Mouse (Mus musculus): ENCODE measurements around the gene Kcnj12. TPM values are rescaled to one million over a fixed set of nuclear protein-coding genes. Genes with fewer than 3 reads are reported as not detected.

Kcnj12 gene
- polyA plus RNA-seq, 1 experiment from 2014 or later, result 0.76 TPM

DNA sequence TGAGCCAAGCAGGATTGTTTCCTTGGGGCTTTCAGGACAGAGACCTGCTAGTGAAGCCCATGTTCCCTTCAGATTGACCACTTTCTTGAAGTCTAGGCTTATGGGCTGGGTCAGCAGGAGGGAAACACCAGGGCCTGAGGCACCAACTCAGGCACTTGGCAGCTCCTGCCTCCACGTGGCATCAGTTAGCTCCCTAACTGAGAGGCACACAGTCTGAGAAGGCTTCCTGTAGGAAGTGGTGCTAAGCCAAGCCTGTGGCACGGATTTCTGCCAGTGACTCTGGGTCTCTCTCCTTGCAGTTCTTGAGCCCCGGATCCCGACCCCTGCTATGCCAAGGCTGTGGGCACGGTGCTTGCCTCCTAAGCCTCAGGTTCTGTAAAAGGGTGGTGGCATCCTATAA is 22.4 kb downstream of the Kcnj12 start:
- H3K9me3 ChIP-seq (ENCODE audit: control insufficient read depth), result no peaks in the 10 kb centered on the region
- H3K4me3 ChIP-seq (ENCODE audit: low read depth, low read length), result no peak overlapping the region
- H3K27me3 ChIP-seq (replicated peaks; ENCODE audit: control insufficient read depth, insufficient read depth, low read length), result no peaks in the 10 kb centered on the region
- H3K9ac ChIP-seq (ENCODE audit: low read depth, low read length), result no peak overlapping the region
- H3K36me3 ChIP-seq (ENCODE audit: control insufficient read depth, insufficient read depth), result no peaks in the 10 kb centered on the region
- 0 out of 2 replicates have a peak, but pooled peaks cover 7% of the 10 kb centered on the region for H3K4me1 ChIP-seq (replicated peaks; ENCODE audit: control insufficient read depth, insufficient read depth, low read length)
- ATAC-seq, result no peak
- H3K4me2 ChIP-seq (replicated peaks; ENCODE audit: low read depth), result no peak overlapping the region
- 83% methylated on average over 5 of the region's 5 CpGs for WGBS
- H3K27ac ChIP-seq (ENCODE audit: low read depth, low read length), result no peak overlapping the region
- TF ChIP-seq CTCF (IDR thresholded peaks at IDR 0.05; ENCODE audit: low read depth), result no peak

GRCm38 (mm10) chr11:61047441-61047840 is 25.1 kb downstream of the Kcnj12 start:
- Histone ChIP-seq H3K36me3 (ENCODE audit: control insufficient read depth, insufficient read depth) (no peaks in the 10 kb centered on the region), H3K9me3 (ENCODE audit: control insufficient read depth) (no peaks in the 10 kb centered on the region), H3K4me3 (ENCODE audit: low read depth, low read length) (no peak overlapping the region), H3K9ac (ENCODE audit: low read depth, low read length) (no peak overlapping the region), H3K4me1 (replicated peaks; ENCODE audit: control insufficient read depth, insufficient read depth, low read length) (0 out of 2 replicates have a peak, but pooled peaks cover 5% of the 10 kb centered on the region), H3K27me3 (replicated peaks; ENCODE audit: control insufficient read depth, insufficient read depth, low read length) (no peaks in the 10 kb centered on the region), H3K27ac (ENCODE audit: low read depth, low read length) (no peak overlapping the region), H3K4me2 (replicated peaks; ENCODE audit: low read depth) (no peak overlapping the region)
- no peak for TF ChIP-seq CTCF (IDR thresholded peaks at IDR 0.05; ENCODE audit: low read depth)
- ATAC-seq, result no peak
- WGBS, result 79% methylated on average over 5 of the region's 5 CpGs

GRCm38 (mm10) chr11:61051151-61051550 is 28.8 kb downstream of the Kcnj12 start:
- no peak overlapping the region for H3K9ac ChIP-seq (ENCODE audit: low read depth, low read length)
- no peaks in the 10 kb centered on the region for H3K9me3 ChIP-seq (ENCODE audit: control insufficient read depth)
- H3K27me3 ChIP-seq (replicated peaks; ENCODE audit: control insufficient read depth, insufficient read depth, low read length), result no peaks in the 10 kb centered on the region
- no peak for ATAC-seq
- 41% methylated on average over 8 of the region's 8 CpGs for WGBS
- H3K4me2 ChIP-seq (replicated peaks; ENCODE audit: low read depth), result no peak overlapping the region
- TF ChIP-seq CTCF (IDR thresholded peaks at IDR 0.05; ENCODE audit: low read depth), result no peak
- H3K4me3 ChIP-seq (ENCODE audit: low read depth, low read length), result no peak overlapping the region
- no peaks in the 10 kb centered on the region for H3K4me1 ChIP-seq (replicated peaks; ENCODE audit: control insufficient read depth, insufficient read depth, low read length)
- no peaks in the 10 kb centered on the region for H3K36me3 ChIP-seq (ENCODE audit: control insufficient read depth, insufficient read depth)
- no peak overlapping the region for H3K27ac ChIP-seq (ENCODE audit: low read depth, low read length)

- ATAC-seq, result no peak
- 76% methylated on average over 5 of the region's 5 CpGs for WGBS
- no peak overlapping the region for H3K4me2 ChIP-seq (replicated peaks; ENCODE audit: low read depth)
Observed at GRCm38 (mm10) chr11:61056871-61057270, 34.5 kb downstream of the Kcnj12 start.

GRCm38 (mm10) chr11:61059691-61060457 is 37.5 kb downstream of the Kcnj12 start:
- Histone ChIP-seq H3K27me3 (replicated peaks; ENCODE audit: control insufficient read depth, insufficient read depth, low read length) (no peaks in the 10 kb centered on the region), H3K4me2 (replicated peaks; ENCODE audit: low read depth) (no peak overlapping the region), H3K4me3 (ENCODE audit: low read depth, low read length) (no peak overlapping the region), H3K27ac (ENCODE audit: low read depth, low read length) (no peak overlapping the region), H3K9ac (ENCODE audit: low read depth, low read length) (no peak overlapping the region), H3K36me3 (ENCODE audit: control insufficient read depth, insufficient read depth) (no peaks in the 10 kb centered on the region), H3K4me1 (replicated peaks; ENCODE audit: control insufficient read depth, insufficient read depth, low read length) (0 out of 2 replicates have a peak, but pooled peaks cover 3% of the 10 kb centered on the region), H3K9me3 (ENCODE audit: control insufficient read depth) (no peaks in the 10 kb centered on the region)
- TF ChIP-seq CTCF (IDR thresholded peaks at IDR 0.05; ENCODE audit: low read depth), result no peak
- 64% methylated on average over 10 of the region's 10 CpGs for WGBS
- ATAC-seq, result no peak

More at GRCm38 (mm10) chr11:61056871-61057270, 34.5 kb downstream of the Kcnj12 start:
- 0 out of 2 replicates have a peak, but pooled peaks cover 3% of the 10 kb centered on the region for H3K4me1 ChIP-seq (replicated peaks; ENCODE audit: control insufficient read depth, insufficient read depth, low read length)
- no peaks in the 10 kb centered on the region for H3K27me3 ChIP-seq (replicated peaks; ENCODE audit: control insufficient read depth, insufficient read depth, low read length)
- H3K9ac ChIP-seq (ENCODE audit: low read depth, low read length), result no peak overlapping the region
- no peaks in the 10 kb centered on the region for H3K36me3 ChIP-seq (ENCODE audit: control insufficient read depth, insufficient read depth)
- H3K4me3 ChIP-seq (ENCODE audit: low read depth, low read length), result no peak overlapping the region
- no peak for TF ChIP-seq CTCF (IDR thresholded peaks at IDR 0.05; ENCODE audit: low read depth)
- no peak overlapping the region for H3K27ac ChIP-seq (ENCODE audit: low read depth, low read length)
- H3K9me3 ChIP-seq (ENCODE audit: control insufficient read depth), result no peaks in the 10 kb centered on the region

DNA sequence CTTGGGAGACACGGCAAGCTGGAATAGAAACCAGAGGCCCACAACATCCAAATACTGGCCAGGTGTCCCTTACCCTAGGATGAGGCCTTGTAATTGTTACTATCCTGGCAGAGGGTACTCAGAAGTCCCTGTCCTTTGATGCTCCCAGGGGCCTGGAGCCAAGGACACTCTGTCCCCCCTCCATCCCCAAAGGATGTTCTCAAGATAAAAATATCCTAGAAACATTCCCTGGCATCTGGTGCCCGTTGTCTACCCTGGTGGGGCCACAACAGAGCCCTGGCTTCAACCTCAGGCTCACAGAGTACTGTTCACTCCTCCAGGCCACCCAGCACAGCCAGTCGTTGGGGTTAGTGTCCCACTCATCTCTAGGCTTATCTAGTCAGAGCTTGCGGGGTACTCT is 38.3 kb downstream of the Kcnj12 start:
- 78% methylated on average over 4 of the region's 4 CpGs for WGBS
- Histone ChIP-seq H3K9me3 (ENCODE audit: control insufficient read depth) (no peaks in the 10 kb centered on the region), H3K27ac (ENCODE audit: low read depth, low read length) (no peak overlapping the region), H3K27me3 (replicated peaks; ENCODE audit: control insufficient read depth, insufficient read depth, low read length) (no peaks in the 10 kb centered on the region), H3K4me2 (replicated peaks; ENCODE audit: low read depth) (no peak overlapping the region), H3K36me3 (ENCODE audit: control insufficient read depth, insufficient read depth) (no peaks in the 10 kb centered on the region), H3K9ac (ENCODE audit: low read depth, low read length) (no peak overlapping the region), H3K4me3 (ENCODE audit: low read depth, low read length) (no peak overlapping the region), H3K4me1 (replicated peaks; ENCODE audit: control insufficient read depth, insufficient read depth, low read length) (0 out of 2 replicates have a peak, but pooled peaks cover 3% of the 10 kb centered on the region)
- no peak for ATAC-seq
- no peak for TF ChIP-seq CTCF (IDR thresholded peaks at IDR 0.05; ENCODE audit: low read depth)

Measured in intestine, postnatal 0 days (tissue).